In genomic region chr7:121165616-121166015, GRCm38 (mm10) we compare ENCODE assay signal across 18 mouse cellular contexts.
DNase-seq lines count a peak whose midpoint lies in the region; ATAC-seq and TF ChIP-seq lines count a peak whose summit lies in the region.
"Had no signal": no experiment of that assay in that cellular context is flagged by ENCODE, and none has a peak within 500 bp of the region (broad histone marks: within the 10 kb centered on the region; RNA-seq: fewer than 3 reads in every experiment).

No protein-coding gene starts in this region.

- peak; percentile 29 for DNase-seq in embryonic facial prominence, embryonic 11.5 days (ENCODE audit: low spot score)
- DNase-seq in embryonic facial prominence, embryonic 10.5 days (ENCODE audit: low spot score) = no peak
- DNase-seq in lung, embryonic 14.5 days = peak; percentile 6
- no peak for DNase-seq in lung, postnatal 14 days
- peak; percentile 25 for DNase-seq in R1 (ENCODE audit: low read depth, low spot score)
- DNase-seq: adrenal gland, postnatal 10 days; cerebellum, adult 9-11 months; kidney, adult 2 months; layer of hippocampus, postnatal 36 days; liver, embryonic 13.5 days; thymus, adult 18-20 months had no signal

- H3K27me3 ChIP-seq in embryonic facial prominence, embryonic 11.5 days (ENCODE audit: control insufficient read depth, insufficient read depth, low read length) = no peaks in the 10 kb centered on the region
- H3K27me3 ChIP-seq in embryonic facial prominence, embryonic 10.5 days (replicated peaks; ENCODE audit: low read depth, poor library complexity, severe bottlenecking) = no peaks in the 10 kb centered on the region
- H3K27me3 ChIP-seq in lung, embryonic 14.5 days (ENCODE audit: insufficient read depth, low read length) = no peaks in the 10 kb centered on the region
- H3K27me3 ChIP-seq in midbrain, embryonic 16.5 days (ENCODE audit: control insufficient read depth, insufficient read depth, low read depth, low read length) = no peaks in the 10 kb centered on the region
- H3K27me3 ChIP-seq: embryonic facial prominence, embryonic 15.5 days; liver, embryonic 13.5 days had no signal

- ATAC-seq in embryonic facial prominence, embryonic 11.5 days (replicated peaks; ENCODE audit: insufficient number of reproducible peaks, low FRiP score, low TSS enrichment, low read depth) = no peak
- ATAC-seq in lung, embryonic 14.5 days (ENCODE audit: insufficient read depth) = no peak
- ATAC-seq in midbrain, embryonic 16.5 days = 0 out of 2 replicates have a peak, but pooled peaks have one; percentile 25
- ATAC-seq in frontal cortex, adult (ENCODE audit: low TSS enrichment) = no peak
- no peak for ATAC-seq in erythroid progenitor cell, adult 5-6 weeks (replicated peaks; ENCODE audit: low FRiP score, poor library complexity, severe bottlenecking)

- 50% methylated on average over 1 of the region's 1 CpGs for WGBS in embryonic facial prominence, embryonic 11.5 days
- 38% methylated on average over 1 of the region's 1 CpGs for WGBS in embryonic facial prominence, embryonic 10.5 days
- 63% methylated on average over 1 of the region's 1 CpGs for WGBS in lung, embryonic 14.5 days
- 46% methylated on average over 1 of the region's 1 CpGs for WGBS in midbrain, embryonic 16.5 days

- no peaks in the 10 kb centered on the region for H3K36me3 ChIP-seq in embryonic facial prominence, embryonic 11.5 days (replicated peaks; ENCODE audit: control insufficient read depth, insufficient read depth, low read depth, low read length)
- no peaks in the 10 kb centered on the region for H3K36me3 ChIP-seq in embryonic facial prominence, embryonic 10.5 days (replicated peaks)
- H3K36me3 ChIP-seq in lung, embryonic 14.5 days (ENCODE audit: insufficient read depth) = no peaks in the 10 kb centered on the region
- no peaks in the 10 kb centered on the region for H3K36me3 ChIP-seq in midbrain, embryonic 16.5 days (ENCODE audit: control insufficient read depth, insufficient read depth, low read length)
- H3K36me3 ChIP-seq: embryonic facial prominence, embryonic 15.5 days; forebrain, embryonic 12.5 days; G1E; liver, embryonic 13.5 days had no signal

- no peak overlapping the region for H3K4me2 ChIP-seq in embryonic facial prominence, embryonic 11.5 days (ENCODE audit: low read depth, low read length)
- H3K4me2 ChIP-seq in lung, embryonic 14.5 days = no peak overlapping the region
- H3K4me2 ChIP-seq in midbrain, embryonic 16.5 days (ENCODE audit: low read length) = no peak overlapping the region
- H3K4me2 ChIP-seq: embryonic facial prominence, embryonic 15.5 days; forebrain, embryonic 12.5 days; heart, embryonic 11.5 days; liver, embryonic 13.5 days had no signal

- no peak for TF ChIP-seq CTCF in lung, embryonic 14.5 days (IDR thresholded peaks at IDR 0.05; ENCODE audit: low read depth)

- H3K9ac ChIP-seq in embryonic facial prominence, embryonic 11.5 days (replicated peaks; ENCODE audit: low read length) = no peak overlapping the region
- H3K9ac ChIP-seq in lung, embryonic 14.5 days = no peak overlapping the region
- no peak overlapping the region for H3K9ac ChIP-seq in midbrain, embryonic 16.5 days (ENCODE audit: low read depth, low read length)
- H3K9ac ChIP-seq: embryonic facial prominence, embryonic 15.5 days; forebrain, embryonic 12.5 days; liver, embryonic 13.5 days had no signal

- H3K4me1 ChIP-seq in embryonic facial prominence, embryonic 11.5 days (ENCODE audit: control insufficient read depth, insufficient read depth, low read length) = no peaks in the 10 kb centered on the region
- H3K4me1 ChIP-seq in embryonic facial prominence, embryonic 10.5 days = peaks cover 14% of the 10 kb centered on the region
- no peaks in the 10 kb centered on the region for H3K4me1 ChIP-seq in lung, embryonic 14.5 days (ENCODE audit: insufficient read depth)
- peaks cover 8% of the 10 kb centered on the region; the same call in 1 of the 2 replicates for H3K4me1 ChIP-seq in midbrain, embryonic 16.5 days (ENCODE audit: control insufficient read depth, insufficient read depth, low read length)
- H3K4me1 ChIP-seq: embryonic facial prominence, embryonic 15.5 days; liver, embryonic 13.5 days had no signal

- H3K27ac ChIP-seq in embryonic facial prominence, embryonic 11.5 days (replicated peaks; ENCODE audit: low read depth, low read length) = no peak overlapping the region
- no peak overlapping the region for H3K27ac ChIP-seq in embryonic facial prominence, embryonic 10.5 days (replicated peaks)
- H3K27ac ChIP-seq in lung, embryonic 14.5 days (ENCODE audit: low read depth) = no peak overlapping the region
- no peak overlapping the region for H3K27ac ChIP-seq in midbrain, embryonic 16.5 days (ENCODE audit: low read length)
- H3K27ac ChIP-seq: embryonic facial prominence, embryonic 15.5 days; forebrain, embryonic 12.5 days; liver, embryonic 13.5 days had no signal

- H3K9me3 ChIP-seq in embryonic facial prominence, embryonic 11.5 days (replicated peaks; ENCODE audit: control insufficient read depth, low read length) = no peaks in the 10 kb centered on the region
- no peaks in the 10 kb centered on the region for H3K9me3 ChIP-seq in embryonic facial prominence, embryonic 10.5 days
- H3K9me3 ChIP-seq in lung, embryonic 14.5 days (ENCODE audit: low read depth, low read length) = no peaks in the 10 kb centered on the region
- H3K9me3 ChIP-seq in midbrain, embryonic 16.5 days (replicated peaks; ENCODE audit: control insufficient read depth, low read length, poor library complexity, severe bottlenecking) = no peaks in the 10 kb centered on the region
- H3K9me3 ChIP-seq: embryonic facial prominence, embryonic 15.5 days; forebrain, embryonic 12.5 days; liver, embryonic 13.5 days had no signal

- no peak overlapping the region for H3K4me3 ChIP-seq in embryonic facial prominence, embryonic 11.5 days (ENCODE audit: low read depth, low read length)
- no peak overlapping the region for H3K4me3 ChIP-seq in embryonic facial prominence, embryonic 10.5 days
- no peak overlapping the region for H3K4me3 ChIP-seq in lung, embryonic 14.5 days (ENCODE audit: low read depth, low read length)
- H3K4me3 ChIP-seq in midbrain, embryonic 16.5 days (ENCODE audit: low read depth, low read length) = no peak overlapping the region
- H3K4me3 ChIP-seq: embryonic facial prominence, embryonic 15.5 days; forebrain, embryonic 12.5 days; liver, embryonic 13.5 days had no signal

Comparison
In these comparisons a context has a peak if more than half of its experiments do, and no peak if none do; other contexts are left out.
1. DNase-seq: peak in embryonic facial prominence, embryonic 11.5 days (single experiment), lung, embryonic 14.5 days (single experiment) and R1 (single experiment); none in embryonic facial prominence, embryonic 10.5 days (single experiment) and lung, postnatal 14 days (single experiment).